8 mouse cellular contexts compared by ENCODE assay signal in the genomic region with DNA sequence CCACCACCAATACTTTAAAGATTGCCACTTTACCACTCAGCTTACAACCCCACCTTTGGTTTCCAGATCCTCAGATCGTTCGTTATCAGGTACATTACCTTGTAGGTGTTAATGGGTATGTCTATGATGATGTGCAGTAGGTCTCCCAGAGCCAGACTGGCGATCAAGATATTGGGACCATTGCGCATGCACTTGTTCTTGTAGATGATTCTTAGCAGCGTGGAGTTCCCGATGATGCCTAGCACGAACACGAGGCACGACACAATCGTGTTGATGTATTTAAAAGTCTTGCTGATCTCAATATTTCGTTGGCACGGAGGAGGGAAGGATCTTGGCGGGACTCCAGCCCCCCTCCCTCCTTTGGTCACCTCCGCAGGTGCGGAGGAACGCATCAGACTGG. TPM values are rescaled to one million over a fixed set of nuclear protein-coding genes. Genes with fewer than 3 reads are reported as not detected.
DNase-seq lines count a peak whose midpoint lies in the region; ATAC-seq and TF ChIP-seq lines count a peak whose summit lies in the region.

No protein-coding gene starts in this region.

- TF ChIP-seq CTCF in olfactory bulb, adult 2 months (IDR thresholded peaks at IDR 0.05; ENCODE audit: insufficient read depth, low read depth, low read length), result no peak
- TF ChIP-seq CTCF in thymus, adult 2 months (IDR thresholded peaks at IDR 0.05; ENCODE audit: borderline replicate concordance, control insufficient read depth, extremely low read depth, insufficient read depth, low read length, poor library complexity), result no peak

- H3K4me3 ChIP-seq in olfactory bulb, adult 2 months (ENCODE audit: insufficient read depth, low read depth, low read length), result peak overlapping the region; percentile 33
- no peak overlapping the region for H3K4me3 ChIP-seq in thymus, adult 2 months (ENCODE audit: control insufficient read depth, insufficient read depth, low read length)

- DNase-seq in cerebellum, postnatal 10 days, result peak; percentile 35 to 37
- DNase-seq in cerebellum, adult 8-10 months, result no peak
- peak; percentile 28 to 30 for DNase-seq in right cerebral cortex, postnatal 10 days (ENCODE audit: low spot score in 2 of 2)
- no peak for DNase-seq in right cerebral cortex, postnatal 36 days (ENCODE audit: low spot score in 2 of 2)
- DNase-seq in kidney, postnatal 36 days, result peak; percentile 9 to 50
- no peak for DNase-seq in thymus, adult 2 months

- peaks cover 12% of the 10 kb centered on the region for H3K4me1 ChIP-seq in olfactory bulb, adult 2 months (ENCODE audit: control insufficient read depth, insufficient read depth, low read length)
- H3K4me1 ChIP-seq in thymus, adult 2 months (replicated peaks; ENCODE audit: control insufficient read depth, insufficient read depth, low read length), result no peaks in the 10 kb centered on the region

- no peaks in the 10 kb centered on the region for H3K36me3 ChIP-seq in thymus, adult 2 months (ENCODE audit: control insufficient read depth, insufficient read depth, low read length)

- ATAC-seq in megakaryocyte progenitor cell, adult 5-6 weeks (replicated peaks; ENCODE audit: poor library complexity), result no peak

- H3K27me3 ChIP-seq in thymus, adult 2 months (ENCODE audit: control insufficient read depth, insufficient read depth, low read length), result 0 out of 2 replicates have a peak, but pooled peaks cover 3% of the 10 kb centered on the region

- no peak for TF ChIP-seq POLR2A in olfactory bulb, adult 2 months (IDR thresholded peaks at IDR 0.05; ENCODE audit: insufficient read depth, low read depth, low read length)
- no peak for TF ChIP-seq POLR2A in thymus, adult 2 months (IDR thresholded peaks at IDR 0.05; ENCODE audit: control insufficient read depth, extremely low read depth, insufficient read depth, low read length, poor library complexity)

- H3K27ac ChIP-seq in olfactory bulb, adult 2 months (ENCODE audit: insufficient read depth, low read depth, low read length), result no peak overlapping the region
- H3K27ac ChIP-seq in thymus, adult 2 months (ENCODE audit: control insufficient read depth, insufficient read depth, low read length), result no peak overlapping the region

- 4% methylated on average over 16 of the region's 16 CpGs for WGBS in olfactory bulb, adult 2 months
- WGBS in thymus, adult 2 months, result 26% methylated on average over 16 of the region's 16 CpGs

RNA-seq across cellular contexts. Expression of a gene that starts 1.3 kb away (rescaled TPM):
- not detected in 2 replicates for polyA plus RNA-seq in olfactory bulb, adult 2 months (2012; ENCODE audit: insufficient read depth, insufficient read length, low replicate concordance, missing spikeins)
- 0.20 and 0.71 TPM in 2 replicates for total RNA-seq in megakaryocyte progenitor cell, adult 5-6 weeks (2015)
- total RNA-seq in megakaryocyte progenitor cell, adult 5-6 weeks (2017), result 0.30 TPM in 1 of 2 replicates, not detected in the other
- 0.82 and 1.0 TPM in 2 replicates for polyA plus RNA-seq in thymus, adult 2 months (2012; rRNA removed)

Comparison
In these comparisons a context has a peak if more than half of its experiments do, and no peak if none do; other contexts are left out.
1. DNase-seq: peak in cerebellum, postnatal 10 days (2 of 2), right cerebral cortex, postnatal 10 days (2 of 2) and kidney, postnatal 36 days (2 of 2); none in cerebellum, adult 8-10 months (single experiment), right cerebral cortex, postnatal 36 days (0 of 2) and thymus, adult 2 months (single experiment).
2. RNA of a gene that starts 1.3 kb away (polyA plus RNA-seq): not detected in olfactory bulb, adult 2 months; 0.82 to 1.0 TPM in thymus, adult 2 months; every median in the first group is over 10 times any median in the second.